Mouse (Mus musculus) heart, postnatal 0 days (tissue): Measurements from ENCODE around the gene Msx3.

Source experiments
- CTCF ChIP-seq: IDR thresholded peaks from 2 replicates; pipeline ENCODE4 v1.5.1; 2016; ENCODE audit warnings: antibody characterized with exemption, control low read depth, low read depth
- EP300 ChIP-seq: IDR thresholded peaks from 2 replicates; pipeline ENCODE4 v1.6.1; 2016; ENCODE audit warnings: antibody characterized with exemption, low read depth

DNA sequence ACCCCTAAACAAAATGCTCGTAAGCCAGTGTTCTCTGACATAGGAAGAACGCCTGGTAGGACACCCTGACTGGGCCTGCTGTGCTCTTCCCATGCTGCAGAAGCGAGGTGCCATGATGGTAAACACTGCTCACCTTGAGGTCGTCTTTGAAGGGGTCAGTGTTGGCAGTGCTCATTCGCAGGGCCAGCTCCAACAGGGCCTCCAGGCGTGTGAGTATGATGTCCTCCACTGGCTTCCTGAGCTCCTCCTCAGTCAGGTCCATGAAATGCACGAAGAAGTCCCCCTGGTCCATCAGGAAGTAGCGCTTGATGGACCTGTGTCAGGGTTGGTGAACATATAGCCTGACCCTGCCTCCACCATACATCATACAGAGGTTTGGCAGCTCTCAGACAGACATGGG, 44.2 kb downstream of the Msx3 start:
- no peak for TF ChIP-seq CTCF
- TF ChIP-seq EP300 = no peak
